Mouse (Mus musculus): ENCODE measurements at regions not wholly inside any gene's neighbourhood (a gene's known extent, or its start where the extent isn't known, plus 50 kb on each side); places are given as distances from the start of the nearest gene placed in this dataset.

- DNase-seq: no peak
Observed at GRCm38 (mm10) chr10:21672171-21672570, 79.2 kb downstream of the 1700020N01Rik start.

GRCm38 (mm10) chr10:21672666-21673065, 79.7 kb downstream of the 1700020N01Rik start:
- no peak for DNase-seq

DNA sequence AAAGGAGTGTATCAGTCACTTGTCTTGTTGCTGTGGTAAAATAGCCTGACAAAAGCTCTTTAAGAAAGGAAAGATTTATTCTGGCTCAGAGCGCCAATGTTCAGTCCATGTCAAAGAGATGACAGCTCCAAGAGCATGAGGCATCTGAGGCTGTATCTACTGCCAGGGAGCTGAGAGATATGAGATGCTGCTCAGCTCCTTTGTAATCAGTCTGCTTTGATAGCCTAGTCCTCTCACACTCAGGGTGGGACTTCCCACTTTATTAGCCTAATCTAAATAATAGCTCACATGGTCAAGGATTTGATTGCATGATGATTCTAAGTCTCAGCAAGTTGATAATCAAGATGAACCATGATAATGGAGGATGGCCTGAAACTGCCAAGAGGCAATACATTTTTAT, 80.9 kb downstream of the 1700020N01Rik start:
- DNase-seq: no peak

- DNase-seq: no peak
Observed at GRCm38 (mm10) chr10:21675786-21676185, 82.8 kb downstream of the 1700020N01Rik start.

GRCm38 (mm10) chr10:21677911-21678310, 85.0 kb downstream of the 1700020N01Rik start:
- no peak for DNase-seq

DNA sequence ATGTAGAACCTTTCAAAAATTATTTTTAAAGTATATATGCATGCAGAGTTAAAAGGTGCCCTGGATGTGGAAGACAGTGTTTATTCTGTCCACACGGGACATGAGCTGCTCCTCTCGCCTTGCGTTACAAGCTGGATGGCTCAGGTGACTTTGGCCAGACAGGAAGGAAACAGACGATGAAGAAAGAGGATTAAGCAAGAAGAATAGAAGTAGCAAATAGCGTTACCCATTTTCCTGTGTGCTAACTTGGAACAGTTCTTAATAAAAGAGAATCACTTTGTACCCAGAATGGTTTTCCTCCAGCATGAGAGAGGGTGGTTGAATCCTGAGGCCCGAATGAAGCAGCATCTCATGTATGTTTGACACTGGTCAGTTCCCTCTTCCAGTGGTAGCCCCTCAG, 85.4 kb downstream of the 1700020N01Rik start:
- DNase-seq: no peak

DNA sequence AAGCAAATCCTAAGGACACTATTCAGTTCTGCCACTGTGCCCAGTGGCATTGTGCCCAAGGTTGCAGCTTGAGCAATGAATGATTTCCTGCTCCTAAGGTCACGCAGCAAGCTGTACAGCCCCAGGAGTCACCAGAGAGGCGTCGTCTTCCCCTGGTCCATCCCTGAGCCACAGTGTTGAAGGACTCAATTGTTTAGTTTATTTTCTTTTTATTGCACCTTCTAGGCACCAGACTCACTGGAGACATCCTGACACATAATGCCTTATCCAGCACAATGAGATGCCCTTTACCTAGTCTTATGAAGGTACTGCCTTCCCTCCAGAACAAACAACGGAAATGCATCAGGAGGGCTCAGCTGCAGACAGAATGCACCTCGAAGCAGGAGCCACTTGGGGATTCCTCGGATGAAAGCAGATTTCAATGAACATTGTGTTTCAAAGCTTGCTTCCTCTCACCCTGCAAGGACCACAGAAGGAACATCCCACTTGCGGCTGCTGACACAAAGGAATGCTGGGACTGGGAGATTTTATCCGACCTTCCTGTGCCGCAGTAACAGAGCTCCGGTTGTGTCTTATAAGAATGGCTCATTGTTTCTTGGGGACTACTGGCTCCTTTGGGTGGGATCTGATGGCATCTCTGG, 86.0 kb downstream of the 1700020N01Rik start:
- no peak for DNase-seq

DNA sequence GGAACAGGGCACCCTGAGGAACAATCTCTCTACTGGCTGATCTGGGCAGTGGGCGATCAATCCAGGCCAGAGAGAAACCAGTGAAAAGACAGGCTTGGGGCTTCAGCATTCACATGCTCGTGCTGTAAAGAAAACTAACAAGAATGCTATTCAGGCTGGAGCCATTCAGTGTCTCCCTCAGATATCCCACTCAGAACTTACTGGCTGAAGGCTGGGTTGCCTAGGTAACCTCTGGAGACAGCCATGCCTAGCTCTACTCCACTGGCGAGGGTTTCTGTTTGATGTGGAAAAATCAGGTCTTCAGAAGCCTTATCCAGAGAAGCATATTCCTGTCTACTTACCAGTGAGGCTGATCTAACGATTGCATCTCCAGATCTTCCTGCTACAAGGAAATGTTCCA, 87.8 kb downstream of the 1700020N01Rik start:
- DNase-seq: no peak

GRCm38 (mm10) chr10:21684286-21685013, 91.5 kb downstream of the 1700020N01Rik start:
- DNase-seq: no peak

DNA sequence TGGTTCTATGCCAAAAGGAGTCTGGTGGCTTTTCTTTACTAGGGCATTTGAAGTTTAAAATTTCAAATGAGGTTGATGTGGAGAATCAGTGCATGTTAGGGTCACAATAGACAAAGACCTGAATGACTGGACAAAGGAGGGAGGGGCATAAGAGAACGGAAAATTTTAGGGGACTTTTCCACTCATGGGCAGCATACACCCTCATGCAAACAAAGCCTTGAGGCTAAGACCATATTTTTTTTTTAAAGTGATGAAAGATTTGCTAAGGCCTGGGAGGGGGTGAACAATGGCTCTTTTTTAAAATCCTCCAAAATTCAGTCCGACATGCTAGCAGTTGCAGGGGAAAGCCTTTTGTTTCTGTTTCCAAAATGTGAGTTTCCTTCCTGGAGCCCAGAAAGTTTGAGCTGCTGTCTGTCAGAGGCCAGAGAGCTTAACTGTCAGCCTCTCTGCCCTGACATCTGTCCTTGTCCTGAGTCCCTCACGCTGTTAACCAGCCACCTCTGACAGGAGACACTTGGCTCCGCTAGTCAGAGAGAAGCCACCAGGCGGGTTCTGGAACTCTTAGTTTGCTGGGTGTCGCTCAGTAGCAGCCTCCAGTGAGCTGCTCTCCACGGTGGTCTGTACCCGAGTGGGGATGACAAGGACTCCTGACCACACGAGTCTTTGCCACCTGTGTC, 92.3 kb downstream of the 1700020N01Rik start:
- DNase-seq: peak; percentile 48 to 58

- DNase-seq: peak; percentile 12 to 19
Observed at GRCm38 (mm10) chr10:21686060-21686459, 93.1 kb downstream of the 1700020N01Rik start.

DNA sequence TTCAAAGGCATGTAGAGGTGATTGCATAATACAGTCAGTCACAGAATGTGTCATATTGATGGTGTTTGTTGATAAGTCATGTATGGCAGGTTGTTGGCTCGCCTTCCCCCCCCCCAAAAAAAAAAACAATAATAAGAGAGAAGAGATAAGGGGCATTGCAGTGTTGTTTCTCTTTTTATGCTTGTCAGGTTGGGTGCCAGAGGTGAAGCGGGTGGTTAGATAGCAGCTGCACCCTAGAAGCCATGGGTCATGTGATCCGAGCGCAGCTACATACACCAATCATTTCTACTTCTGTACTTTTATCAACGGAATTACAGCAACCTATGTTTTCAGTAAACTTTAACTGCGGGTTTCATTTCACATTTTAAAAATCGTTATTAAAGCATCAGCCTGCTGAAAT, 94.5 kb downstream of the 1700020N01Rik start:
- no peak for DNase-seq

DNA sequence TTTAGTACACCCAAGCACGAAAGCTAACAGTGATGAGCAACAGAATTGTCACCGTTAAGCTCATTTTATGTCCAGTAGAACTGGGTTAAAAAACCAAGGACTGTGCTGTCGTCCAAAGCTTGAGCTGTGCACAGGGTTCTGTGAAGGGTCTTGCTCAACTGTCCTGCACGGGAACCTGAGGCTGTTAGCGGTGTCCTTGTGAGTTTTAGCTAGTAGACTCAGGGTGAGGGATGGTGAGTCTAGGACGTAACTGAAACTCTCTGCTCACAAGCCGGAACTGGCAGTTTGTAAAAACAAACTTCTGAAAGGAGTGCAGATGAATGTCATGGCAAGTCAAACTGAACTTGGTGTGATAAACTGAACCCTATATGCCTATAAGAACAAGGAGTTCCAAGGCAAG, 95.6 kb downstream of the 1700020N01Rik start:
- DNase-seq: no peak

GRCm38 (mm10) chr10:21689847-21690269, 96.9 kb downstream of the 1700020N01Rik start:
- DNase-seq: peak; percentile 48 to 71

- DNase-seq: no peak
Observed at GRCm38 (mm10) chr10:21695185-21695584, 102.2 kb downstream of the 1700020N01Rik start.

DNA sequence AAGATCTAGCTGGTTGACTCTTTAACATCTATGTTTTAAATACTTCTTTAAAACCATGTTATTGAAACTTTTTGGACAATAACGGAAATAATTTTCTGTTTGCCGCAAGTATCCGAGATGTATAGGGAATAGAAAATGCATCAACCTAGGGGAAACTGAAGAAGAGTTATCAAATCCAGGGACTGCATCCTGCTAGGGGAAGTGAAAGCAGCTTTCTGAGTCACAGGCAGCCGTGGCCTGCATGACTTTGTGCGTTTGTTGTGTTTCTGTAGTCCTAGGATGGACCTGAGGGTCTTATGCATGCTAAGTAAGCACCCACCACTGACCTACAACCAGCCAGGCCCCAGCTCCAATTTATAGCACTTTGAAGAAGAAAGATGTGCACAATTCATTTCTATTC, 103.7 kb downstream of the 1700020N01Rik start:
- DNase-seq: no peak

DNA sequence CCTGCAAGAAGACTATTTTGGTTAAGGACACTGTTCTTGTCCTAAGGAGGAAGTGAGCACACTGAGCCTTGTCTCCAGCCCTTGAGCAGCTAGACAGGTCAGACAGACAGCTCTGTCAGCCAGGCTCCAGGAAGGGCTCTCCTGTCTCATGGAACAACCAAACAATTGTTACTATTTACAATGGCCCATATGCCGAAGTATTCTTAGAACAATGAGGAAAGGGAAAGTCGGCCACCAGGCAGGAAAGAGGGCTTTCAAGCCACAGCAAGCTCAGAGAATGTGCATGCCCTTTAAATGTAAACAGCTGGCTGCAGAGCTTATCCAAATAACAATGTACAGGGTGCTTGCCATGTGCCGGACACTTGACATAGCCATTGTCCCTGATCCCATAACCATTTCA, 108.6 kb downstream of the 1700020N01Rik start:
- DNase-seq: no peak

- no peak for DNase-seq
Observed at GRCm38 (mm10) chr10:21702134-21702533, 109.2 kb downstream of the 1700020N01Rik start.

DNA sequence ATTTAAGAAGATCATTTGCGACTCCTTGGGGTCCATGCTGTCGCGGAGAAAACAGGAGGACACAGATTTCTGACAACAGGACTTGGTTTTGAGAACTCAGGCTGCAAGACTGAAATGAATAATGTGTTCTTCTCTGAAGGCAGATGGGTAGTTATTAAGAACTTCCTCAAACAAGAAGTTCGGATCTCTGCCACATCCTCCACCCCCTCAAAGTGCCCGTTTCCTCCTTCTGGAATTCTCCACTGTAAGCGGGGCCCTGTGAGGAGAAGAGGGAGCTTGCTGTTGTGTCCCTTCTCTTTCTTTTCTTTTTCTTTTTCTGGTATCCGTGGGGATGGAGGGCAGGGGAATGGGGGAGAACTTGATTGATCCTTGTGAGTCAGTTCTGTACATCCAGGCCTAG, 118.9 kb downstream of the 1700020N01Rik start:
- DNase-seq: no peak

- DNase-seq: no peak
Observed at GRCm38 (mm10) chr10:21712828-21713227, 119.9 kb downstream of the 1700020N01Rik start.

DNA sequence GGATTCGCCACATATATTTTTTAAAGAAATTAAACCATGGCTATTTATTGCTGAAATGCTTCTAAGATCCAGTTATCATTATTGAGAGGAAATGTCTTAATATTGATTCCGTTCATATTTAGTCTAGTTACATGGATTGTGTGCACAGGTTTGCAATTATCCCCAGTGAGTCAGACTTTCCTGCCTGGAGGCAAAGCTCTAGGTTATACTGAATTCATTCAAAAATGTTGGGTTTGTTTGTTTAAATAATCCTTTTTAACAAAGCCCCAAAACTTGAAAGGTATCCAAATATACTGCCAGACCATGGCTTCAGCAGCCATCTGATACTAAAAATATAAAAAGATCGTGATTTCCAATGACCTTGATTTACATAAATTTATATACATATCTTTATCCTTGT, 122.5 kb downstream of the 1700020N01Rik start:
- no peak for DNase-seq

DNA sequence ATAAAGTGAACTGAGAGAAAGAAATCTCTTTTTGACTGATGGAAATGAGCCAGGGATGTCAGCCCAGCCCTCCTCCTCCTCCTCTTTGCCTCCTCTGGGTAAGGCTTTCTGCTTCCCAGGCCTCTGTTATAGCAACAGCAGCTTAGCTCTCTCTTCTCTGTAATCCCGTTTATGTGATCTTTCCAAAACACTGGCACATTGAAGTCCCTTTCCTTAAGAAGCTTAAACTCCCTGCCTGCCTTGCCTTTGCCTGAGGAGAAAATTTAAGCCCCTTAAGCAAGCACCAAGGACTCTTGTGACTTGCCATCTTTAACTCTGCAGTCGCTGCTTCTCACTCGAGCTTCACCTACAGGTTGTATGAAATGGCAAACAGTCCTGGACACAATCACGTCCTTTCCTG, 125.2 kb downstream of the 1700020N01Rik start:
- DNase-seq: no peak

- no peak for DNase-seq
Observed at GRCm38 (mm10) chr10:21724351-21724750, 131.4 kb downstream of the 1700020N01Rik start.

DNA sequence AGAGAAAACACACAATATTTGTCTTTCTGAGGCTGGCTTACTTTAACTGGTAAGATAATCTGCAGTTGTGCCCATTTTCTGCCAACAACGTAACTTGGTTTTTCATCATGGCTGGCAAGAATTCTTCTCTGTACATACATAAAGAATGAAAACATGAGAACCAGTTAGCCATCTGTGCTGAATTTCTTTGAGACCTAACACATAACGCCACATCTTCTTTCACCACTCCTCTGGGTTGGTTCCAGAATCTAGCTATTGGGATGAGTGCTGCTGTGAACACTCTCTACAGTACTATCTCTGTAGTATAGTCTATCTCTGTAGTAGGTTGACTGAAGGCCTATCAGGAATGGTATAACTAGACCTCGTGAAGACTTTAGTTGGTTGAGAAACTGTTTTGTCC, 132.1 kb downstream of the 1700020N01Rik start:
- DNase-seq: no peak

All from cerebellum, postnatal 14 days (tissue).